19 mouse cellular contexts compared by ENCODE assay signal in genomic region chr1:62773921-62774191, GRCm38 (mm10).
DNase-seq lines count a peak whose midpoint lies in the region; ATAC-seq and TF ChIP-seq lines count a peak whose summit lies in the region.
"Had no signal": no experiment of that assay in that cellular context is flagged by ENCODE, and none has a peak within 500 bp of the region (broad histone marks: within the 10 kb centered on the region; RNA-seq: fewer than 3 reads in every experiment).

No protein-coding gene starts in this region.

- no peak for TF ChIP-seq CTCF in layer of hippocampus, adult 2 months (conservative IDR thresholded peaks at IDR 0.05)
- TF ChIP-seq CTCF in G1E (IDR thresholded peaks at IDR 0.05; ENCODE audit: low read depth, low read length), result no peak

- no peaks in the 10 kb centered on the region for H3K36me3 ChIP-seq in G1E (replicated peaks)
- H3K36me3 ChIP-seq in limb, embryonic 10.5 days, result peaks cover 92% of the 10 kb centered on the region
- peaks cover 13% of the 10 kb centered on the region for H3K36me3 ChIP-seq in stomach, embryonic 14.5 days (ENCODE audit: control insufficient read depth, insufficient read depth, low read length)
- H3K36me3 ChIP-seq: heart, embryonic 12.5 days had no signal

- H3K9me3 ChIP-seq in G1E (replicated peaks), result no peaks in the 10 kb centered on the region
- H3K9me3 ChIP-seq in limb, embryonic 10.5 days (replicated peaks), result no peaks in the 10 kb centered on the region
- no peaks in the 10 kb centered on the region for H3K9me3 ChIP-seq in stomach, embryonic 14.5 days (ENCODE audit: control insufficient read depth, low read depth, low read length)
- H3K9me3 ChIP-seq: embryonic facial prominence, embryonic 15.5 days; heart, embryonic 12.5 days; lung, embryonic 15.5 days; midbrain, embryonic 13.5 days had no signal

- H3K4me3 ChIP-seq in layer of hippocampus, adult 2 months, result no peak overlapping the region
- peak overlapping the region; percentile 66 for H3K4me3 ChIP-seq in G1E (ENCODE audit: low read depth, low read length)
- no peak overlapping the region for H3K4me3 ChIP-seq in limb, embryonic 10.5 days
- H3K4me3 ChIP-seq in stomach, embryonic 14.5 days (ENCODE audit: low read depth, low read length), result no peak overlapping the region
- H3K4me3 ChIP-seq: embryonic facial prominence, embryonic 15.5 days; heart, embryonic 12.5 days; lung, embryonic 15.5 days; midbrain, embryonic 13.5 days had no signal

- no peak overlapping the region for H3K9ac ChIP-seq in stomach, embryonic 14.5 days (replicated peaks; ENCODE audit: low read depth, low read length)
- H3K9ac ChIP-seq: embryonic facial prominence, embryonic 15.5 days; heart, embryonic 12.5 days; lung, embryonic 15.5 days; midbrain, embryonic 13.5 days had no signal

- ATAC-seq in G1E (ENCODE audit: extremely low read depth, insufficient number of reproducible peaks, low FRiP score, poor library complexity, severe bottlenecking), result peak; percentile 6; the same call in 1 of the 2 replicates
- peak; percentile 25; the same call in 1 of the 2 replicates for ATAC-seq in stomach, embryonic 14.5 days (ENCODE audit: insufficient number of reproducible peaks, insufficient read depth, low FRiP score, low read depth)
- ATAC-seq: inflammation-experienced regulatory T-cells, adult 6 months; midbrain, embryonic 13.5 days had no signal

- no peaks in the 10 kb centered on the region for H3K27me3 ChIP-seq in G1E (ENCODE audit: insufficient read depth, low read length)
- H3K27me3 ChIP-seq in limb, embryonic 10.5 days (ENCODE audit: low read depth, poor library complexity, severe bottlenecking), result no peaks in the 10 kb centered on the region
- H3K27me3 ChIP-seq in stomach, embryonic 14.5 days (ENCODE audit: control insufficient read depth, insufficient read depth, low read length), result no peaks in the 10 kb centered on the region
- H3K27me3 ChIP-seq: embryonic facial prominence, embryonic 15.5 days; heart, embryonic 12.5 days; lung, embryonic 15.5 days had no signal

- H3K27ac ChIP-seq in layer of hippocampus, adult 2 months, result peak overlapping the region; percentile 59
- peak overlapping the region; percentile 21; the same call in 1 of the 2 replicates for H3K27ac ChIP-seq in limb, embryonic 10.5 days
- H3K27ac ChIP-seq in stomach, embryonic 14.5 days (ENCODE audit: low read length), result no peak overlapping the region
- H3K27ac ChIP-seq: embryonic facial prominence, embryonic 15.5 days; lung, embryonic 15.5 days; midbrain, embryonic 13.5 days had no signal

- no peak for DNase-seq in layer of hippocampus, adult 2 months (ENCODE audit: low spot score in 2 of 2)
- DNase-seq in layer of hippocampus, postnatal 14 days (ENCODE audit: low spot score in 2 of 2), result no peak
- no peak for DNase-seq in G1E (ENCODE audit: low spot score)
- DNase-seq in limb, embryonic 10.5 days (ENCODE audit: low spot score), result no peak
- DNase-seq in cerebellum, postnatal 36 days, result no peak
- DNase-seq in retina, postnatal 1 day, result no peak
- no peak for DNase-seq in urinary bladder, adult 2 months (ENCODE audit: low spot score)
- DNase-seq: adrenal gland, postnatal 25 days; cerebellum, adult 9-10 months; embryo, embryonic 11 days; gastrocnemius, postnatal 25 days; heart, postnatal 36 days; kidney, adult 9 months had no signal

- H3K4me1 ChIP-seq in G1E (ENCODE audit: insufficient read depth, low read depth, low read length), result peaks cover 88% of the 10 kb centered on the region
- peaks cover 33% of the 10 kb centered on the region for H3K4me1 ChIP-seq in limb, embryonic 10.5 days
- peaks cover 6% of the 10 kb centered on the region; the same call in 1 of the 2 replicates for H3K4me1 ChIP-seq in stomach, embryonic 14.5 days (ENCODE audit: control insufficient read depth, insufficient read depth, low read length)

- 71% methylated on average over 3 of the region's 3 CpGs for WGBS in limb, embryonic 10.5 days
- 54% methylated on average over 3 of the region's 3 CpGs for WGBS in stomach, embryonic 14.5 days

- H3K4me2 ChIP-seq in stomach, embryonic 14.5 days (replicated peaks; ENCODE audit: low read depth, low read length), result no peak overlapping the region
- H3K4me2 ChIP-seq: embryonic facial prominence, embryonic 15.5 days; heart, embryonic 12.5 days; lung, embryonic 15.5 days; midbrain, embryonic 13.5 days had no signal
